Mouse (Mus musculus): Measurements from ENCODE around the gene Psmb4. TPM values are rescaled to one million over a fixed set of nuclear protein-coding genes. Genes with fewer than 3 reads are reported as not detected.

The Psmb4 gene
- polyA plus RNA-seq, 1 experiment from 2014 or later = 518 TPM

- Histone ChIP-seq H3K4me1 (ENCODE audit: control insufficient read depth, insufficient read depth, low read length) (peaks cover 14% of the 10 kb centered on the region), H3K9ac (ENCODE audit: low read length) (peak overlapping the region; percentile 91), H3K27me3 (replicated peaks; ENCODE audit: control insufficient read depth, insufficient read depth, low read length) (no peaks in the 10 kb centered on the region), H3K4me3 (ENCODE audit: low read depth, low read length) (peak overlapping the region; percentile 64), H3K9me3 (replicated peaks; ENCODE audit: control insufficient read depth, low read length) (no peaks in the 10 kb centered on the region), H3K27ac (ENCODE audit: low read depth, low read length) (peak overlapping the region; percentile 100), H3K4me2 (ENCODE audit: low read length) (peak overlapping the region; percentile 63), H3K36me3 (ENCODE audit: control insufficient read depth, insufficient read depth, low read length) (no peaks in the 10 kb centered on the region)
- DNase-seq (ENCODE audit: low spot score) (peak; percentile 12), ATAC-seq (no peak)
- 8% methylated on average over 9 of the region's 9 CpGs for WGBS
Measured at GRCm38 (mm10) chr3:94838631-94839030, 48.1 kb downstream of the Psmb4 start.

GRCm38 (mm10) chr3:94837959-94838496 is 48.7 kb downstream of the Psmb4 start:
- H3K4me3 ChIP-seq (ENCODE audit: low read depth, low read length) = peak overlapping the region; percentile 64
- H3K27me3 ChIP-seq (replicated peaks; ENCODE audit: control insufficient read depth, insufficient read depth, low read length) = no peaks in the 10 kb centered on the region
- no peaks in the 10 kb centered on the region for H3K9me3 ChIP-seq (replicated peaks; ENCODE audit: control insufficient read depth, low read length)
- H3K4me1 ChIP-seq (ENCODE audit: control insufficient read depth, insufficient read depth, low read length) = peaks cover 14% of the 10 kb centered on the region
- H3K9ac ChIP-seq (ENCODE audit: low read length) = peak overlapping the region; percentile 91
- H3K4me2 ChIP-seq (ENCODE audit: low read length) = peak overlapping the region; percentile 63
- peak overlapping the region; percentile 100 for H3K27ac ChIP-seq (ENCODE audit: low read depth, low read length)
- under 1% methylated on average over 25 of the region's 62 CpGs for WGBS
- H3K36me3 ChIP-seq (ENCODE audit: control insufficient read depth, insufficient read depth, low read length) = no peaks in the 10 kb centered on the region
- ATAC-seq (peak; percentile 78), DNase-seq (ENCODE audit: low spot score) (peak; percentile 92)

- Histone ChIP-seq H3K36me3 (ENCODE audit: control insufficient read depth, insufficient read depth, low read length) (no peaks in the 10 kb centered on the region), H3K9me3 (replicated peaks; ENCODE audit: control insufficient read depth, low read length) (no peaks in the 10 kb centered on the region), H3K9ac (ENCODE audit: low read length) (peak within 1 kb of the TSS; percentile 91), H3K4me2 (ENCODE audit: low read length) (peak within 1 kb of the TSS; percentile 63), H3K27ac (ENCODE audit: low read depth, low read length) (peak within 1 kb of the TSS; percentile 100), H3K4me1 (ENCODE audit: control insufficient read depth, insufficient read depth, low read length) (peaks cover 14% of the 10 kb centered on the region), H3K27me3 (replicated peaks; ENCODE audit: control insufficient read depth, insufficient read depth, low read length) (no peaks in the 10 kb centered on the region), H3K4me3 (ENCODE audit: low read depth, low read length) (peak within 1 kb of the TSS; percentile 64)
- ATAC-seq = peak; percentile 93
- under 1% methylated on average over 41 of the region's 57 CpGs for WGBS
- DNase-seq (ENCODE audit: low spot score) = peak; percentile 99
Measured at GRCm38 (mm10) chr3:94837183-94837890, 49.4 kb downstream of the Psmb4 start, which contains the start of gene Pogz. Gene Pogz (plus strand): TSS chr3:94837567.

GRCm38 (mm10) chr3:94835396-94835795 is 51.4 kb downstream of the Psmb4 start:
- Histone ChIP-seq H3K4me3 (ENCODE audit: low read depth, low read length) (no peak overlapping the region), H3K27ac (ENCODE audit: low read depth, low read length) (no peak overlapping the region), H3K9me3 (replicated peaks; ENCODE audit: control insufficient read depth, low read length) (no peaks in the 10 kb centered on the region), H3K4me2 (ENCODE audit: low read length) (no peak overlapping the region), H3K9ac (ENCODE audit: low read length) (no peak overlapping the region), H3K4me1 (ENCODE audit: control insufficient read depth, insufficient read depth, low read length) (peaks cover 14% of the 10 kb centered on the region), H3K36me3 (ENCODE audit: control insufficient read depth, insufficient read depth, low read length) (no peaks in the 10 kb centered on the region), H3K27me3 (replicated peaks; ENCODE audit: control insufficient read depth, insufficient read depth, low read length) (no peaks in the 10 kb centered on the region)
- no peak for DNase-seq (ENCODE audit: low spot score)
- no peak for ATAC-seq
- 80% methylated on average over 3 of the region's 3 CpGs for WGBS

Other genes starting within 250 kb of the Psmb4 start
- not detected in 2 replicates for gene Gm10972, start 243.8 kb downstream of the Psmb4 start, polyA plus RNA-seq (2014; fragmentation: Nextera tagmentation; extraction: Ambion mirVana)
- gene Tuft1, start 228.1 kb downstream of the Psmb4 start, polyA plus RNA-seq (2014; fragmentation: Nextera tagmentation; extraction: Ambion mirVana) = 4.6 and 4.8 TPM in 2 replicates
- gene Selenbp2, start 193.4 kb downstream of the Psmb4 start, polyA plus RNA-seq (2014; fragmentation: Nextera tagmentation; extraction: Ambion mirVana) = 0.67 TPM in 1 of 2 replicates, not detected in the other
- gene Cgn, start 100.5 kb downstream of the Psmb4 start, polyA plus RNA-seq (2014; fragmentation: Nextera tagmentation; extraction: Ambion mirVana) = 1.9 and 2.9 TPM in 2 replicates
- 22.0 and 23.4 TPM in 2 replicates for gene Pogz, start 49.4 kb downstream of the Psmb4 start, polyA plus RNA-seq (2014; fragmentation: Nextera tagmentation; extraction: Ambion mirVana)
- gene Selenbp1, start 46.1 kb upstream of the Psmb4 start, polyA plus RNA-seq (2014; fragmentation: Nextera tagmentation; extraction: Ambion mirVana) = 10.0 TPM in 2 replicates
- gene Rfx5, start 67.1 kb upstream of the Psmb4 start, polyA plus RNA-seq (2014; fragmentation: Nextera tagmentation; extraction: Ambion mirVana) = 5.6 and 5.9 TPM in 2 replicates
- gene Pi4kb, start 87.8 kb upstream of the Psmb4 start, polyA plus RNA-seq (2014; fragmentation: Nextera tagmentation; extraction: Ambion mirVana) = 28.8 and 31.0 TPM in 2 replicates
- 16.4 and 21.8 TPM in 2 replicates for gene Zfp687, start 128.5 kb upstream of the Psmb4 start, polyA plus RNA-seq (2014; fragmentation: Nextera tagmentation; extraction: Ambion mirVana)
- gene Psmd4, start 155.7 kb upstream of the Psmb4 start, polyA plus RNA-seq (2014; fragmentation: Nextera tagmentation; extraction: Ambion mirVana) = 293 and 334 TPM in 2 replicates
- gene Pip5k1a, start 220.0 kb upstream of the Psmb4 start, polyA plus RNA-seq (2014; fragmentation: Nextera tagmentation; extraction: Ambion mirVana) = 14.2 and 16.4 TPM in 2 replicates
- 225 and 235 TPM in 2 replicates for gene Vps72, start 224.1 kb upstream of the Psmb4 start, polyA plus RNA-seq (2014; fragmentation: Nextera tagmentation; extraction: Ambion mirVana)
- gene Tmod4, start 237.5 kb upstream of the Psmb4 start, polyA plus RNA-seq (2014; fragmentation: Nextera tagmentation; extraction: Ambion mirVana) = 0.55 and 0.83 TPM in 2 replicates
- 99.6 and 107 TPM in 2 replicates for gene Scnm1, start 247.1 kb upstream of the Psmb4 start, polyA plus RNA-seq (2014; fragmentation: Nextera tagmentation; extraction: Ambion mirVana)
- 31.4 and 31.8 TPM in 2 replicates for gene Lysmd1, start 247.1 kb upstream of the Psmb4 start, polyA plus RNA-seq (2014; fragmentation: Nextera tagmentation; extraction: Ambion mirVana)